10 mouse cellular contexts compared by ENCODE assay signal in genomic region chr9:66020601-66021000, GRCm38 (mm10).
"Had no signal": no experiment of that assay in that cellular context is flagged by ENCODE, and none has a peak within 500 bp of the region (broad histone marks: within the 10 kb centered on the region; RNA-seq: fewer than 3 reads in every experiment).

No protein-coding gene starts in this region.

- DNase-seq: lung, adult 18-20 months; lung, embryonic 14.5 days; lung, postnatal 10 days; lung, postnatal 4 days; midbrain, embryonic 14.5 days; retina, postnatal 1 day; right cerebral cortex, adult 18-20 months; thymus, adult 2 months; thymus, postnatal 25 days; thymus, postnatal 4 days had no signal
